Mouse (Mus musculus) hindbrain, embryonic 16.5 days (tissue): ENCODE data around the gene Lrp10. TPM values are rescaled to one million over a fixed set of nuclear protein-coding genes. Genes with fewer than 3 reads are reported as not detected.

Source experiments
- ATAC-seq: fragments of 200-750 bp; cut with Nextera tagmentation; 2 replicates; pipeline ENCODE4 v1.8.0; 2017; ENCODE audit warnings: moderate TSS enrichment, moderate library complexity
- H3K27ac ChIP-seq: fragments of 300-500 bp; sonication (generic); 2 replicates; pipeline ENCODE4 v1.5.1; 2014; ENCODE audit warnings: low read depth, mild to moderate bottlenecking, control low read depth, low read length, moderate library complexity
- H3K27me3 ChIP-seq: fragments of 300-500 bp; sonication (generic); replicated peaks from 2 replicates; pipeline ENCODE4 v1.6.1; 2014; ENCODE audit warnings: low read length; ENCODE audit not compliant: control insufficient read depth, insufficient read depth
- H3K36me3 ChIP-seq: fragments of 300-500 bp; sonication (generic); 2 replicates; pipeline ENCODE4 v1.6.1; 2014; ENCODE audit warnings: mild to moderate bottlenecking, low read length, moderate library complexity, mixed read lengths; ENCODE audit not compliant: control insufficient read depth, insufficient read depth
- H3K4me1 ChIP-seq: fragments of 300-500 bp; sonication (generic); 2 replicates; pipeline ENCODE4 v1.6.1; 2014; ENCODE audit warnings: low read depth, low read length; ENCODE audit not compliant: control insufficient read depth, insufficient read depth
- H3K4me2 ChIP-seq: fragments of 300-500 bp; sonication (generic); 2 replicates; pipeline ENCODE4 v1.6.1; 2014; ENCODE audit warnings: mild to moderate bottlenecking, low read length, control low read depth, moderate library complexity
- H3K4me3 ChIP-seq: fragments of 300-500 bp; sonication (generic); 2 replicates; pipeline ENCODE4 v1.5.1; 2014; ENCODE audit warnings: mild to moderate bottlenecking, low read length, control low read depth, moderate library complexity
- H3K9ac ChIP-seq: fragments of 300-500 bp; sonication (generic); 2 replicates; pipeline ENCODE4 v1.6.1; 2014; ENCODE audit warnings: low read depth, mild to moderate bottlenecking, control low read depth, low read length, moderate library complexity
- H3K9me3 ChIP-seq: fragments of 300-500 bp; sonication (generic); 2 replicates; pipeline ENCODE4 v1.6.1; 2014; ENCODE audit warnings: mild to moderate bottlenecking, low read length, moderate library complexity; ENCODE audit not compliant: control insufficient read depth
- WGBS: fragments of 180-500 bp; shearing (Covaris S2); extraction: QIAGEN DNeasy Blood & Tissue Kit; methylation state at CpG from one replicate; pipeline ENCODE4 v1.1.7; 2014; 5-methylcytosine and 5-hydroxymethylcytosine counted together
- polyA plus RNA-seq: library from polyadenylated mRNA; unstranded; fragments of >200 nt; fragmentation: Nextera tagmentation; extraction: Ambion mirVana; gene quantifications from 2 replicates; pipeline ENCODE4 v1.2.1, GENCODE M21; 2015

Gene Lrp10
- polyA plus RNA-seq = 31.4 and 35.6 TPM in 2 replicates

DNA sequence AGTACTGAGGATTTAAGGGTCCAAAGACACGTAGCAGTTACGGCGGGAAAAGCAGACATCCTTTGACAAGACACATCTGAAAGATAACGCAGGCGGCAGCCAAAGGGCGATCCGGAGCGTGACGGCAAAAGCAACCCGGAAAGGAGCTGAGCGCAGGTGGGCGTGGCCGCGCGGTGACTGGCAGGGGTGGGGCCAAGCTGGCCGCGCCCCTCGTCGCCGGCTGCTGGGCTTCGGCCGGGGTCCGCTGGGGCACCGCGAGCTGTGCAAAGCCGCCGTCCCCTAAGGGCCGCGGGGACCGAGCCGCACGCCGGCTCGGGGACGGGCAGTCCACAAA lies at the start of gene Lrp10:
Gene Lrp10 (plus strand): TSS at position 179 of the 334 bp plus-strand sequence.
- H3K9ac ChIP-seq = peak within 1 kb of the TSS; percentile 86
- peak within 1 kb of the TSS; percentile 88 for H3K4me3 ChIP-seq
- peaks cover 7% of the 10 kb centered on the region for H3K36me3 ChIP-seq
- 0% methylated on average over 26 of the region's 35 CpGs for WGBS
- no peaks in the 10 kb centered on the region for H3K9me3 ChIP-seq
- no peaks in the 10 kb centered on the region for H3K27me3 ChIP-seq
- H3K4me2 ChIP-seq = peak within 1 kb of the TSS; percentile 65
- H3K27ac ChIP-seq = peak within 1 kb of the TSS; percentile 74
- peak; percentile 91 for ATAC-seq
- H3K4me1 ChIP-seq = peaks cover 3% of the 10 kb centered on the region

GRCm38 (mm10) chr14:54415241-54416020 lies 48.5 kb upstream of the Lrp10 start:
- Histone ChIP-seq H3K4me2 (no peak overlapping the region), H3K4me1 (0 out of 2 replicates have a peak, but pooled peaks cover 3% of the 10 kb centered on the region), H3K27ac (no peak overlapping the region), H3K9me3 (no peaks in the 10 kb centered on the region), H3K36me3 (no peaks in the 10 kb centered on the region), H3K9ac (no peak overlapping the region), H3K27me3 (peaks cover 11% of the 10 kb centered on the region; the same call in 1 of the 2 replicates), H3K4me3 (no peak overlapping the region)
- ATAC-seq = no peak
- WGBS = 10% methylated on average over 13 of the region's 13 CpGs

GRCm38 (mm10) chr14:54416229-54416775 lies 47.6 kb upstream of the Lrp10 start:
- ATAC-seq = no peak
- 30% methylated on average over 5 of the region's 5 CpGs for WGBS
- H3K36me3 ChIP-seq = no peaks in the 10 kb centered on the region

DNA sequence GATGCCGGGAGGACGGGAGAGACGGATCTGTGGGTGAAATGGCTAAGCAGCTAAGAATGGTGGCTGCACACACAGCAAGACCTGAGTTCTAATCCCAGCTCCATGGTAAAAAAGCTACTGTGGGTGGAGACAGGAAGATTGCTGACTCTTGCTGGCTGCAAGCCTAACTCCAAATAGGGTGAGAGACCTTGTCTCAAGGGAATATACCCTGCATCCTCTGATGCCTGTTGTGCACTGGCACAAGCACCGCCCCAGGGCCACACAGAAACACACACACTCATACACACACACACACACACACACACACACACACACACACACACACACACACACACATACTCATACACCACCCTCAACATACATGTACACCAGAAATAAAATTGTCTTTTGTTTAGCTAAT lies 47.1 kb upstream of the Lrp10 start:
- Histone ChIP-seq H3K9ac (no peak overlapping the region), H3K36me3 (no peaks in the 10 kb centered on the region), H3K4me1 (0 out of 2 replicates have a peak, but pooled peaks cover 3% of the 10 kb centered on the region), H3K27ac (no peak overlapping the region), H3K27me3 (peaks cover 11% of the 10 kb centered on the region; the same call in 1 of the 2 replicates), H3K4me2 (no peak overlapping the region), H3K4me3 (no peak overlapping the region), H3K9me3 (no peaks in the 10 kb centered on the region)
- whole genome bisulfite sequencing = 48% methylated on average over 4 of the region's 4 CpGs
- ATAC-seq = no peak

More at GRCm38 (mm10) chr14:54416229-54416775, 47.6 kb upstream of the Lrp10 start:
- no peak overlapping the region for H3K4me2 ChIP-seq
- H3K9ac ChIP-seq = no peak overlapping the region
- 0 out of 2 replicates have a peak, but pooled peaks cover 3% of the 10 kb centered on the region for H3K4me1 ChIP-seq
- H3K4me3 ChIP-seq = no peak overlapping the region
- H3K9me3 ChIP-seq = no peaks in the 10 kb centered on the region
- peaks cover 11% of the 10 kb centered on the region; the same call in 1 of the 2 replicates for H3K27me3 ChIP-seq
- no peak overlapping the region for H3K27ac ChIP-seq

DNA sequence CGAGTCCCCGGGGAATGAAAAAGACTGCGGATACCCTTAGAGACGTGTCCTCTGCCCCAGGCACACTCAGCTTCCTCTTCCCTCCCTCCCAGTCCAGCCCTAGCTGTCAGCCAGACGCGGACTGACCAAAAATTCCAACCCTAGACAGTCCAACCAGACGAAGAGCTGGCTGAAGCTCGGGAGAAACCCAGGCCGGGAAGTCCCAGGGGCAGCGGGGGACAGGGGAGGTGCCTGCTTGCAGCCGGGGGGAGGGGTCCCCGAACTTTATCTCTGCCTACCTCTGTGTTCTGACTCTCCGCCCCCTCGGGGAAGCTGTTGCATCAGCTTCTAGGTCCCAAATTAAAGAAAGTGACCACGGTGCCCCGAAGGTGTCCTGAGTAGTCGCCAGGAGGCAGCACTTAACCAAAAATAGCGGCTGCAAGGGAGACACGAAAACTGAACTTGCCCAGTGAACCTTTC lies 46.3 kb upstream of the Lrp10 start, which contains the start of gene Slc7a7:
Gene Slc7a7 (minus strand): TSS at position 158 of the 459 bp plus-strand sequence.
- H3K9me3 ChIP-seq = no peaks in the 10 kb centered on the region
- no peak within 1 kb of the TSS for H3K4me2 ChIP-seq
- H3K27ac ChIP-seq = no peak within 1 kb of the TSS
- 6% methylated on average over 19 of the region's 19 CpGs for WGBS
- 0 out of 2 replicates have a peak, but pooled peaks cover 3% of the 10 kb centered on the region for H3K4me1 ChIP-seq
- peaks cover 11% of the 10 kb centered on the region; the same call in 1 of the 2 replicates for H3K27me3 ChIP-seq
- no peak within 1 kb of the TSS for H3K9ac ChIP-seq
- no peaks in the 10 kb centered on the region for H3K36me3 ChIP-seq
- no peak for ATAC-seq
- no peak within 1 kb of the TSS for H3K4me3 ChIP-seq

GRCm38 (mm10) chr14:54421014-54421413 lies 42.9 kb upstream of the Lrp10 start:
- Histone ChIP-seq H3K4me1 (peaks cover 2% of the 10 kb centered on the region; the same call in 1 of the 2 replicates), H3K27me3 (peaks cover 5% of the 10 kb centered on the region; the same call in 1 of the 2 replicates), H3K36me3 (no peaks in the 10 kb centered on the region), H3K27ac (no peak overlapping the region), H3K9ac (no peak overlapping the region), H3K4me3 (no peak overlapping the region), H3K9me3 (no peaks in the 10 kb centered on the region), H3K4me2 (no peak overlapping the region)
- no peak; the same call in 1 of the 2 replicates for ATAC-seq
- 80% methylated on average over 2 of the region's 2 CpGs for WGBS

DNA sequence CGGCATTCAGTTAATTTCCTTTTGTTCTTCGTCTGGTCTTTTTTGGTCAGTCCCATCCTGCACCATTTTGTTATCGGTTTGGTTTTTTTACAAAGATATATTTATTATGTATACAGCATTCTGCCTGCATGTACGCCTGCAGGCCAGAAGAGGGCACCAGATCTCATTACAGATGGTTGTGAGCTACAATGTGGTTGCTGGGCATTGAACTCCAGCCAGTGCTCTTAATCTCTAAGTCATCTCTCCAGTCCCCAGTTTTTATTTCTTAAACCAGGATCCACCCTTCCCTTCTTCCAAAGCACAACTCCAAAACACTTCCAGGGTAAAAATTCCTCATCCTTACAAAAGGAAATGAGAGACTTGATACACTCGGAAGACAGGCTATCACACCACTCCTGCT lies 40.5 kb upstream of the Lrp10 start:
- Histone ChIP-seq H3K27ac (no peak overlapping the region), H3K27me3 (no peaks in the 10 kb centered on the region), H3K4me3 (no peak overlapping the region), H3K36me3 (no peaks in the 10 kb centered on the region), H3K9ac (no peak overlapping the region), H3K9me3 (no peaks in the 10 kb centered on the region), H3K4me2 (no peak overlapping the region), H3K4me1 (peaks cover 9% of the 10 kb centered on the region)
- 64% methylated on average over 5 of the region's 5 CpGs for WGBS
- no peak for ATAC-seq

DNA sequence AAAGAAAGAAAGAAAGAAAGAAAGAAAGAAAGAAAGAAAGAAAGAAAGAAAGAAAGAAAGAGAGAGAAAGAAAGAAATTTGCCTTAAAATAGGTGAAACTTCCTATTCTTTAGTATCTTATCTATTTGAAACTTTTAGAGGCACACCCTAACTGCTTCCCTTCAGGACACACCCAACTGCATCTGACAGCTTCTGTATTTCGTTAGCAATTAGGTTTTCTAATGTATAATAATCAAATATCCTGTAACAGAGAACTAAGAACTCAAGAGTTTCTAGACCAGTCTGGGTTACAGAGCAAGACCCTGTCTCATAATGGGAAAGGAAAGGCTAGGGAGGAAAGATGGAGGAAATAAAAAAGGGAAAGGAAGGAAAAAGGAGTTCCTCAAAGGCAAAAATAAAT lies 39.3 kb upstream of the Lrp10 start:
- Histone ChIP-seq H3K4me3 (no peak overlapping the region), H3K4me2 (no peak overlapping the region), H3K36me3 (0 out of 2 replicates have a peak, but pooled peaks cover 2% of the 10 kb centered on the region), H3K9me3 (no peaks in the 10 kb centered on the region), H3K4me1 (peaks cover 9% of the 10 kb centered on the region), H3K27me3 (no peaks in the 10 kb centered on the region), H3K9ac (no peak overlapping the region), H3K27ac (no peak overlapping the region)
- no peak for ATAC-seq
- WGBS = 86% methylated on average over 1 of the region's 1 CpGs

DNA sequence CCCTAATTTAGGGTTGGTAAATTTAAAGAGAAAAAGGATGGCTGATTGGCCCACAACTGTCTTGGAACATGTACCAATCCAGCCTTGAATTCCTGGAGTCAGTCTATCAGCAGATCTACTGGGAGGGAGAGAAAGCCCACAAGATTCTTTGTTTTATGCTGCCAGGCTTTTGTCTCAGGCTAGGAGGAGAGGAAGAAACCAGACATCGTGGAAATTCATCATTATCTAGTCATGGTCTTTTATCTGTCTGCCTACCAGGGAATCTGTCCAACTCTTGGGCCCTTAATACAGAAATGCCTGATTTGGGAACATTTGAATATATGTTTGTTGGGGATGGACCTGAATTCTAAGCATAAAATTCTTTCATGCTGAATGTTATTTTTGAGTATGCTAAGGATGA lies 38.4 kb upstream of the Lrp10 start:
- 0 out of 2 replicates have a peak, but pooled peaks cover 5% of the 10 kb centered on the region for H3K36me3 ChIP-seq
- H3K9me3 ChIP-seq = no peaks in the 10 kb centered on the region
- WGBS = 79% methylated on average over 1 of the region's 1 CpGs
- no peaks in the 10 kb centered on the region for H3K27me3 ChIP-seq
- no peak overlapping the region for H3K4me3 ChIP-seq
- ATAC-seq = no peak
- H3K27ac ChIP-seq = no peak overlapping the region
- peaks cover 14% of the 10 kb centered on the region for H3K4me1 ChIP-seq
- H3K9ac ChIP-seq = no peak overlapping the region
- H3K4me2 ChIP-seq = peak overlapping the region; percentile 75
